Mouse (Mus musculus): ENCODE measurements at regions not wholly inside any gene's neighbourhood (a gene's known extent, or its start where the extent isn't known, plus 50 kb on each side); places are given as distances from the start of the nearest gene placed in this dataset.

DNA sequence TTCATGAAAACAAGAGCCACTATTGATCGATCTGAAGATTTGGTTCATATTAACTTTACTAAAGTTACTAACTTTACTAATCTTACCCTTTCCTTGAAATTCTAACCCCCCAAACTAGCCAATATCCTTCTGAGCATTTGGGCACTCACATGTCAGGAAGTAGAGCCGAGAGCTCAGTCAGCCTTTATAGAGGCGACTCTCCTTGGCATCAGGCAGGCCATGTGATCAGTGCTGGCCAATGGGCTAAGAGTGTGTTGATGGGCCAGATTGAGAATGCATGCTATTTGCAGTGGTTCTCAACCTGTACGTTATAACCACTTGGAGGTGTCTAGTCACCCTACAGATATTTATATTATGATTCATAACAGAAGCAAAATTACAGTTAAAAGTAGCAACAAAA lies 69.6 kb upstream of the Slc35b4 start:
- DNase-seq: no peak
- H3K9ac ChIP-seq (ENCODE audit: low read depth, low read length): no peak overlapping the region
- H3K27me3 ChIP-seq (ENCODE audit: control insufficient read depth, insufficient read depth, low read length): no peaks in the 10 kb centered on the region
- H3K36me3 ChIP-seq (ENCODE audit: control insufficient read depth, insufficient read depth, low read length): no peaks in the 10 kb centered on the region
- intact Hi-C loops (cut with DNase I): no loop called here
- 67% methylated on average over 4 of the region's 4 CpGs for WGBS
- no peaks in the 10 kb centered on the region for H3K4me1 ChIP-seq (ENCODE audit: control insufficient read depth, insufficient read depth, low read length)
- H3K79me2 ChIP-seq (replicated peaks; ENCODE audit: control insufficient read depth, insufficient read depth, low read length): no peaks in the 10 kb centered on the region
- TF ChIP-seq CTCF (IDR thresholded peaks at IDR 0.05): no peak
- TF ChIP-seq EP300 (IDR thresholded peaks at IDR 0.05; ENCODE audit: insufficient read depth, low read depth, low read length): no peak
- TF ChIP-seq POLR2A (IDR thresholded peaks at IDR 0.05; ENCODE audit: insufficient read depth, low read depth, low read length): no peak
- H3K27ac ChIP-seq: no peak overlapping the region
- H3K4me3 ChIP-seq: no peak overlapping the region

DNA sequence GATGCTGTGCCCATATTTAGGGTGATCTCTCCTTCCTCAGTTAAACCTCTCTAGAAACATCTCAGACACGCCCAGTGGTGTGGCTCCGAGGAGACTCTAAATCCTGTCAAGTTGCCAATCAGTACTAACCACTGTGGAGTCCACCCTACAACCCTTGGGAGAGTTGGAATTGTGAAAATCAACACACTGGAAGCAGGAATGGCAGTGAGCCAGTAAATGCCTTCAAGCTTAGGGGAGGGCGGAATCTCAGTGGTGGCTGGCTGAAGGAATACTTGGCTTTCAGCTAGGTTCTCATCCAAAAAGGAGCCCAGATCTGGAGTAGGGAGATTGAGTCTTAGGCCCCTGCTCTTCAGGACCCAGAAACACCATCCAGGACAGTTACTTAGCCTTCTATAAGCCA lies 66.1 kb upstream of the Slc35b4 start:
- no peak overlapping the region for H3K27ac ChIP-seq
- no peak overlapping the region for H3K4me3 ChIP-seq
- no peaks in the 10 kb centered on the region for H3K27me3 ChIP-seq (ENCODE audit: control insufficient read depth, insufficient read depth, low read length)
- WGBS: 46% methylated on average over 3 of the region's 3 CpGs
- no peak for DNase-seq
- no peaks in the 10 kb centered on the region for H3K36me3 ChIP-seq (ENCODE audit: control insufficient read depth, insufficient read depth, low read length)
- H3K9ac ChIP-seq (ENCODE audit: low read depth, low read length): no peak overlapping the region
- intact Hi-C loops (cut with DNase I): no loop called here
- H3K79me2 ChIP-seq (replicated peaks; ENCODE audit: control insufficient read depth, insufficient read depth, low read length): no peaks in the 10 kb centered on the region
- no peaks in the 10 kb centered on the region for H3K4me1 ChIP-seq (ENCODE audit: control insufficient read depth, insufficient read depth, low read length)
- TF ChIP-seq EP300 (IDR thresholded peaks at IDR 0.05; ENCODE audit: insufficient read depth, low read depth, low read length): no peak

DNA sequence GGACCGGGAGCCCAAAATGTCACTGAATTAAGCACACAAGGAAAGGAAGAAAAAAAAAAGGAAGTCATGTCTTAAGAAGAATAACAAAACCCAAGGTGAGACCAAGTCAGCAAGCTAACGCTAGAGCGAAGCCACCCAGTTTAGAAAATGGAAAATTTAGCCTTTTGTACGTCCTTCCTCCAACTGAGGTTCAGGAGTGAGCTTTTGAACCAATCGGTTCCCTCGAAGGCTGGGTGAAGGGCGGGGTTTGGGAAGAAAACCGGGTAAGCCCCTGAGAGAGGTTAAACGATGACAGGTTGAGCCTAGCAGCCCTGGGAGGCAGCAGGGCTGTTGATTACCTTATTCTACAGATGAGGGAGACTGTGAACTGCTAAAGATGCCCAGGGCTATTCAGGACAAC lies 65.6 kb upstream of the Slc35b4 start:
- no peak overlapping the region for H3K27ac ChIP-seq
- intact Hi-C loops (cut with DNase I): no loop called here
- H3K4me1 ChIP-seq (ENCODE audit: control insufficient read depth, insufficient read depth, low read length): no peaks in the 10 kb centered on the region
- H3K9ac ChIP-seq (ENCODE audit: low read depth, low read length): no peak overlapping the region
- 23% methylated on average over 9 of the region's 9 CpGs for WGBS
- no peak overlapping the region for H3K4me3 ChIP-seq
- no peaks in the 10 kb centered on the region for H3K79me2 ChIP-seq (replicated peaks; ENCODE audit: control insufficient read depth, insufficient read depth, low read length)
- TF ChIP-seq POLR2A (IDR thresholded peaks at IDR 0.05; ENCODE audit: insufficient read depth, low read depth, low read length): no peak
- no peak for TF ChIP-seq EP300 (IDR thresholded peaks at IDR 0.05; ENCODE audit: insufficient read depth, low read depth, low read length)
- no peak for TF ChIP-seq CTCF (IDR thresholded peaks at IDR 0.05)
- no peak for DNase-seq
- no peaks in the 10 kb centered on the region for H3K27me3 ChIP-seq (ENCODE audit: control insufficient read depth, insufficient read depth, low read length)
- no peaks in the 10 kb centered on the region for H3K36me3 ChIP-seq (ENCODE audit: control insufficient read depth, insufficient read depth, low read length)

DNA sequence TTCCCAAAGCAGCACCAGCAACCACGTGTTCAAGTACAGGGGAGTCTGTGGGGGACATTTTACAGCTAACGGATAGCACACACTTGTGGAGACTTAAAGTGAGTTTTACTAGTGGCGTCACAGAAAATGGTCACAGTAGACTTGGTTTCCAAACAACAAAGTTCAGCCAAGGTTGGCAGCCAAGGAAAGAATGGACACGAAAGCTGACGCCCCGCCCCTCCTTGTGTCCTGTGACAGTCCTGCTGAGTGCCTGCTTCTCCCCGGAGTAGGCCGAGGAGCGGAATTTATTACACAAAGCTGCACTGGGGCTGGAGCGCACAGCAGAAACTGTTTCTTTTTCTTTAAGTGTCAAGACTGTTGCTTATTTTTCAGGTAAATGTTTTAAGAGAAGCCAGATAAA lies 58.2 kb upstream of the Slc35b4 start:
- 74% methylated on average over 10 of the region's 10 CpGs for WGBS
- H3K9ac ChIP-seq (ENCODE audit: low read depth, low read length): no peak overlapping the region
- intact Hi-C loops (cut with DNase I): no loop called here
- no peak for DNase-seq
- no peak overlapping the region for H3K4me3 ChIP-seq
- no peaks in the 10 kb centered on the region for H3K27me3 ChIP-seq (ENCODE audit: control insufficient read depth, insufficient read depth, low read length)
- no peaks in the 10 kb centered on the region for H3K36me3 ChIP-seq (ENCODE audit: control insufficient read depth, insufficient read depth, low read length)
- TF ChIP-seq POLR2A (IDR thresholded peaks at IDR 0.05; ENCODE audit: insufficient read depth, low read depth, low read length) (no peak), CTCF (IDR thresholded peaks at IDR 0.05) (no peak), EP300 (IDR thresholded peaks at IDR 0.05; ENCODE audit: insufficient read depth, low read depth, low read length) (no peak)
- no peak overlapping the region for H3K27ac ChIP-seq
- no peaks in the 10 kb centered on the region for H3K4me1 ChIP-seq (ENCODE audit: control insufficient read depth, insufficient read depth, low read length)
- no peaks in the 10 kb centered on the region for H3K79me2 ChIP-seq (replicated peaks; ENCODE audit: control insufficient read depth, insufficient read depth, low read length)

DNA sequence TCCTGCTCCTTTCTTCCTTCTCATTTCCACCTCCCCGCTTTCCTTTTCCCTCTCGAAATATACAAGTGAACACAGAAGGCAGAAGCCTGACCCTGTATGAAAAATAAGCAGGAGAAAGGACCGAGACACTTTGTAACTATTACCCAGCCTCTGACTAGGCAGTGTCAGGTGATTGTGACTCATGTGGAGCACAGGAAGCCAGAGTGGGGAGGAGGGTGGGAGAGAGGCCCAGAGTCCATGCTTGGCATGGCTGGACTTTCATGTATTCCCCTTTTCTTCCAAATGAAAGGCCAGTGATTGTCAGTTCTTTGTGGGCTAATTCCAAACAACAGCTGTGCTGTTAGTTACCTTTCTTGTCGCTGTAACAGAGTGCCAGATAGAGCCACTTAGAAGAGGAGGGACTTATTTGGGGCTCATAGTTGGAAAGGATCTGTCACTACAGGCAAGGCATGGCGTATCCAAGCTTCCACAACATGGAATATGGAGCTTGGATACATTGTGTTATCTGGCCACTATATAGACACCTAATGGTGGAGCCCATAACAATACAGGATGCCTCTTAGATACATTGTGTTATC lies 57.6 kb upstream of the Slc35b4 start:
- intact Hi-C loops (cut with DNase I): no loop called here
- Histone ChIP-seq H3K27ac (no peak overlapping the region), H3K79me2 (replicated peaks; ENCODE audit: control insufficient read depth, insufficient read depth, low read length) (no peaks in the 10 kb centered on the region), H3K9ac (ENCODE audit: low read depth, low read length) (no peak overlapping the region), H3K36me3 (ENCODE audit: control insufficient read depth, insufficient read depth, low read length) (no peaks in the 10 kb centered on the region), H3K4me3 (no peak overlapping the region), H3K4me1 (ENCODE audit: control insufficient read depth, insufficient read depth, low read length) (no peaks in the 10 kb centered on the region), H3K27me3 (ENCODE audit: control insufficient read depth, insufficient read depth, low read length) (no peaks in the 10 kb centered on the region)
- no peak for DNase-seq
- 59% methylated on average over 5 of the region's 5 CpGs for WGBS
- TF ChIP-seq POLR2A (IDR thresholded peaks at IDR 0.05; ENCODE audit: insufficient read depth, low read depth, low read length) (no peak), CTCF (IDR thresholded peaks at IDR 0.05) (no peak), EP300 (IDR thresholded peaks at IDR 0.05; ENCODE audit: insufficient read depth, low read depth, low read length) (no peak)

DNA sequence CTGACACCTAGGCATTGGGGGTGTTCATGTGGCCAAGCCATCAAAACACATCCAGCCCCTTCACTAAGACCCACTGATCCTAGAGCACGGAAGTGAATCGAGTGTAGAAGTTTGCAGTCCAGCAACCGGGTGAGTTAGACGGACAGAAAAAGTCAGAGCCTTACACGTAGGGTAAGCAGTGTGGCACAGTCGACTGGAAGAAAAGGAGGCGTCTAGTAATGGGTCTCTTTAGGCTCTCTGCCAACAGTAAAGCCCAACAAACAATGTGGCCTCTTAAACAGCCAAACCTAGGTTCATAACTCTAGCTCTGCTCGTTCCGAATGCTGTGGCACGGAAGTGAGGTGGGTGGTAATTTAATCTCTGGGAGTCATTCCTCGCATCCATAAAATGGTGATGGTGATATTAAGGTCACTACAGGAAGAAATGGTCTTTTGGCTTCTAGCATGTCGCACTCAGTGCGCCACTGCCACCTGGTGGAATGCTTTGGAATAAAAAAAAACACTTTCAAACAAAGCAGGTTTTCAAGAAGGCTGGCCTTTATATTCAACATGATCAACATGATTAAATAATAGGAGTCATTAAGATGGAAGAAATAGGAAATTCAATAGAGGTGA lies 54.0 kb upstream of the Slc35b4 start:
- DNase-seq: peak in 1 of 2 experiments; percentile 30

More for the DNA sequence above, 54.0 kb upstream of the Slc35b4 start:
- no peaks in the 10 kb centered on the region for H3K4me1 ChIP-seq (ENCODE audit: control insufficient read depth, insufficient read depth, low read length)
- H3K27me3 ChIP-seq (ENCODE audit: control insufficient read depth, insufficient read depth, low read length): no peaks in the 10 kb centered on the region
- WGBS: 28% methylated on average over 13 of the region's 13 CpGs
- no peak overlapping the region for H3K9ac ChIP-seq (ENCODE audit: low read depth, low read length)
- peak; percentile 86 for TF ChIP-seq CTCF (IDR thresholded peaks at IDR 0.05)
- TF ChIP-seq POLR2A (IDR thresholded peaks at IDR 0.05; ENCODE audit: insufficient read depth, low read depth, low read length): no peak
- no peak for TF ChIP-seq EP300 (IDR thresholded peaks at IDR 0.05; ENCODE audit: insufficient read depth, low read depth, low read length)
- H3K4me3 ChIP-seq: no peak overlapping the region
- H3K36me3 ChIP-seq (ENCODE audit: control insufficient read depth, insufficient read depth, low read length): no peaks in the 10 kb centered on the region
- no peak overlapping the region for H3K27ac ChIP-seq
- intact Hi-C loops (cut with DNase I): no loop called here
- no peaks in the 10 kb centered on the region for H3K79me2 ChIP-seq (replicated peaks; ENCODE audit: control insufficient read depth, insufficient read depth, low read length)
